Mouse (Mus musculus) heart, embryonic 16.5 days (tissue): Measurements from ENCODE around the gene Rufy2. TPM values are rescaled to one million over a fixed set of nuclear protein-coding genes. Genes with fewer than 3 reads are reported as not detected.

Source experiments
- ATAC-seq: fragments of 200-750 bp; cut with Nextera tagmentation; replicated peaks from 2 replicates; pipeline ENCODE4 v1.8.0; 2017; ENCODE audit warnings: moderate number of reproducible peaks; ENCODE audit not compliant: insufficient read depth, low FRiP score; ENCODE audit errors: extremely low read depth
- H3K27ac ChIP-seq: fragments of 300-500 bp; sonication (generic); 2 replicates; pipeline ENCODE4 v1.5.1; 2014; ENCODE audit warnings: mild to moderate bottlenecking, low read length, control low read depth, moderate library complexity
- H3K27me3 ChIP-seq: fragments of 300-500 bp; sonication (generic); 2 replicates; pipeline ENCODE4 v1.6.1; 2014; ENCODE audit warnings: low read length, mixed read lengths; ENCODE audit not compliant: control insufficient read depth, insufficient read depth
- H3K36me3 ChIP-seq: fragments of 300-500 bp; sonication (generic); 2 replicates; pipeline ENCODE4 v1.6.1; 2014; ENCODE audit not compliant: control insufficient read depth, insufficient read depth
- H3K4me1 ChIP-seq: fragments of 300-500 bp; sonication (generic); 2 replicates; pipeline ENCODE4 v1.6.1; 2014; ENCODE audit warnings: low read length, mixed read lengths; ENCODE audit not compliant: control insufficient read depth, insufficient read depth
- H3K4me2 ChIP-seq: fragments of 300-500 bp; sonication (generic); 2 replicates; pipeline ENCODE4 v1.6.1; 2014; ENCODE audit warnings: low read depth, mild to moderate bottlenecking, control low read depth, low read length
- H3K4me3 ChIP-seq: fragments of 300-500 bp; sonication (generic); 2 replicates; pipeline ENCODE4 v1.5.1; 2014; ENCODE audit warnings: mild to moderate bottlenecking, control low read depth, low read length
- H3K9ac ChIP-seq: fragments of 300-500 bp; sonication (generic); 2 replicates; pipeline ENCODE4 v1.6.1; 2014; ENCODE audit warnings: low read length, control low read depth
- H3K9me3 ChIP-seq: fragments of 300-500 bp; sonication (generic); replicated peaks from 2 replicates; pipeline ENCODE4 v1.6.1; 2016; ENCODE audit warnings: low read length; ENCODE audit not compliant: control insufficient read depth
- WGBS: fragments of 180-500 bp; shearing (Covaris S2); extraction: QIAGEN DNeasy Blood & Tissue Kit; methylation state at CpG from one replicate; pipeline ENCODE4 v1.1.7; 2014; 5-methylcytosine and 5-hydroxymethylcytosine counted together
- polyA plus RNA-seq: library from polyadenylated mRNA; unstranded; fragments of >200 nt; fragmentation: Nextera tagmentation; extraction: Ambion mirVana; gene quantifications from 2 replicates; pipeline ENCODE4 v1.2.1, GENCODE M21; 2015

The Rufy2 gene
- polyA plus RNA-seq, 1 experiment from 2014 or later, result 16.5 TPM

DNA sequence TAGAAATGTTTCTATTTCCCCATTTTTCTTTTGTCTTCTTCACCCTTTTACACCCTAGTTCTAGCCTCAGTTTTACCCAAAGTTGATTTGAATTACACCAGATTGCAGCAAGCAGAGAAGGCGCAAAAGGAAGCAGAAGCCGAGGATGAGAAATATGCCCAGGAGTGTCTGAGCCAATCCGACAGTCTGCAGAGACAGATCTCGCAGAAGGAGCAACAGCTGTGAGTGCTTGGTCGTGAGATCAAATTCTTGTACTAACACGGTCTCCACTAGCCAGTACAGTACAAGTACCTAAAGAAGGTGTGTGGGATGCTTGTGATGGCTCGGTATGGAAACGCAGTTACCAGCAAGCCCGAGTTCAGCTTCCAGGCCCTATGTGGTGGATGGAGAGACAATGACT is 24.5 kb downstream of the Rufy2 start:
- no peak for ATAC-seq
- H3K36me3 ChIP-seq, result peaks cover 51% of the 10 kb centered on the region
- no peak overlapping the region for H3K4me3 ChIP-seq
- WGBS, result 86% methylated on average over 9 of the region's 9 CpGs
- H3K4me1 ChIP-seq, result no peaks in the 10 kb centered on the region
- H3K27me3 ChIP-seq, result no peaks in the 10 kb centered on the region
- no peak overlapping the region for H3K27ac ChIP-seq
- no peak overlapping the region for H3K9ac ChIP-seq
- H3K4me2 ChIP-seq, result no peak overlapping the region
- H3K9me3 ChIP-seq, result no peaks in the 10 kb centered on the region

- Histone ChIP-seq H3K4me2 (no peak overlapping the region), H3K36me3 (peaks cover 53% of the 10 kb centered on the region), H3K27ac (no peak overlapping the region), H3K9me3 (no peaks in the 10 kb centered on the region), H3K9ac (no peak overlapping the region), H3K4me1 (no peaks in the 10 kb centered on the region), H3K4me3 (no peak overlapping the region), H3K27me3 (no peaks in the 10 kb centered on the region)
- no peak for ATAC-seq
- 66% methylated on average over 3 of the region's 3 CpGs for WGBS
Observed at GRCm38 (mm10) chr10:63008193-63008592, 28.2 kb downstream of the Rufy2 start.

GRCm38 (mm10) chr10:63010268-63010667 is 30.2 kb downstream of the Rufy2 start:
- no peak overlapping the region for H3K27ac ChIP-seq
- no peak overlapping the region for H3K4me3 ChIP-seq
- no peaks in the 10 kb centered on the region for H3K27me3 ChIP-seq
- WGBS, result 83% methylated on average over 4 of the region's 4 CpGs
- H3K4me1 ChIP-seq, result no peaks in the 10 kb centered on the region
- no peak overlapping the region for H3K9ac ChIP-seq
- no peak for ATAC-seq
- H3K36me3 ChIP-seq, result peaks cover 55% of the 10 kb centered on the region
- H3K4me2 ChIP-seq, result no peak overlapping the region
- no peaks in the 10 kb centered on the region for H3K9me3 ChIP-seq

- H3K4me3 ChIP-seq, result no peak overlapping the region
- no peaks in the 10 kb centered on the region for H3K27me3 ChIP-seq
- no peaks in the 10 kb centered on the region for H3K4me1 ChIP-seq
- no peaks in the 10 kb centered on the region for H3K9me3 ChIP-seq
- no peak overlapping the region for H3K9ac ChIP-seq
- WGBS, result 89% methylated on average over 6 of the region's 6 CpGs
- H3K36me3 ChIP-seq, result peaks cover 59% of the 10 kb centered on the region
- H3K27ac ChIP-seq, result no peak overlapping the region
- H3K4me2 ChIP-seq, result no peak overlapping the region
- ATAC-seq, result no peak
Observed at GRCm38 (mm10) chr10:63011556-63011955, 31.5 kb downstream of the Rufy2 start.

DNA sequence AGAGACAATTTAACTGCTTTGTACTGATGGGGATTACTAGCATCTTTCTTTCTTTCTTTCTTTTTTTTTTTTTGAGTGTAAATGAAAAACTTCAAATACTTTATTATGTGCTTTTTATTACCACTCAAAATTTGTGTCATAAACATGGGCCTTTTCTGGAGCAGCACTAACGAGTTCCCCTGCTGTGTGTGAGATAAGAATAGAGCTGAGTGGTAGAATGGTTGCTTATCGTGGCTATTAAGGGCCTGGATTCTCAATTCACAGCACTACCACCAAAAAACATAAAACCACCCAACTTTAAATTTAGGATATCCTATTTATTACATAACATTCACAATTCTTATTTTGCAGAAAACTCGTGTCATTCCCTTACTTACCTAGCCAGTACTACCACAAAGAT is 33.5 kb downstream of the Rufy2 start:
- ATAC-seq, result no peak
- Histone ChIP-seq H3K27me3 (no peaks in the 10 kb centered on the region), H3K4me2 (no peak overlapping the region), H3K36me3 (peaks cover 57% of the 10 kb centered on the region), H3K9me3 (no peaks in the 10 kb centered on the region), H3K27ac (no peak overlapping the region), H3K9ac (no peak overlapping the region), H3K4me1 (no peaks in the 10 kb centered on the region), H3K4me3 (no peak overlapping the region)
- 61% methylated on average over 3 of the region's 3 CpGs for WGBS

DNA sequence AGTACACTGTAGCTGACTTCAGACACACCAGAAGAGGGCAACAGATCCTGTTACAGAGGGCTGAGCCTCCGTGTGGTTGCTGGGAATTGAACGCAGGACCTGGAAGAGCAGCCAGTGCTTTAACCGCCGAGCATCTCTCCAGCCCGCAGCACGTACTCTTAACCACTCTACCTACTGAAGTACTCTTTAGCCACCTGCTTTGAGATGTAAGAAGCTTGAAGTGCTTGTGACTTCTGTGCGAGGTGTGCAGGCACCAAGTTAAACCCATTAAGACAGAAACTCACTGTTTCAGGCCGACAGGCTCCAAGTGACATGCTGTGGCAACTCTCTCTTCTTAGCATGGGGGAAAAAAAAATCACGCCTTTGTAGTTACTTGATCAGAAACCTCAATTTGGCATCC is 34.1 kb downstream of the Rufy2 start:
- peaks cover 54% of the 10 kb centered on the region for H3K36me3 ChIP-seq
- 89% methylated on average over 9 of the region's 9 CpGs for WGBS
- no peak for ATAC-seq

GRCm38 (mm10) chr10:63019304-63019703 is 39.3 kb downstream of the Rufy2 start:
- no peak for ATAC-seq
- Histone ChIP-seq H3K9ac (no peak overlapping the region), H3K36me3 (peaks cover 20% of the 10 kb centered on the region), H3K4me3 (no peak overlapping the region), H3K27me3 (no peaks in the 10 kb centered on the region), H3K27ac (no peak overlapping the region), H3K4me1 (peaks cover 19% of the 10 kb centered on the region), H3K4me2 (no peak overlapping the region), H3K9me3 (no peaks in the 10 kb centered on the region)
- 87% methylated on average over 6 of the region's 6 CpGs for WGBS

More for the DNA sequence above, 34.1 kb downstream of the Rufy2 start:
- Histone ChIP-seq H3K27me3 (no peaks in the 10 kb centered on the region), H3K4me2 (no peak overlapping the region), H3K4me1 (peaks cover 3% of the 10 kb centered on the region; the same call in 1 of the 2 replicates), H3K4me3 (no peak overlapping the region), H3K27ac (no peak overlapping the region), H3K9me3 (no peaks in the 10 kb centered on the region), H3K9ac (no peak overlapping the region)

DNA sequence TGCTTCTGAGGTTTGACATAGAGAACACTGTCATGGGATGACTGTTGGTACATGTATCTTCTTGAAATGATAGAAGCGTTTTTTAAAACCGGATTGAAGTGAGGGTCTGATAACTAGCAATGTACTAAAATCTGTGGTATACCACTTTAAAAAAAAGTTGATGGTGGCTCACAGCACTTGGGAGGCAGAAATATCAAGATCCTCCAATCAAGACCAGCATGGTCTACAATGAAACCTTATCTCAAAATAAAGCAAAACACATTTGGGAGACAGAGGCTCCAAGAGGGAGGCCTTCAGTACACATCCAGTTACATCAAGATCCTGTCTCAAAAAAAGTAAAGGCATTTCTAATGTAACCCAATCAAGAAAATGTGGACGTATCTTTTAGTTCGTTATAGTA is 41.7 kb downstream of the Rufy2 start:
- Histone ChIP-seq H3K4me2 (peak overlapping the region; percentile 74), H3K4me1 (peaks cover 29% of the 10 kb centered on the region), H3K27me3 (no peaks in the 10 kb centered on the region), H3K36me3 (peaks cover 7% of the 10 kb centered on the region), H3K27ac (no peak overlapping the region; the same call in 1 of the 2 replicates), H3K4me3 (peak overlapping the region; percentile 98), H3K9me3 (no peaks in the 10 kb centered on the region), H3K9ac (peak overlapping the region; percentile 100)
- whole genome bisulfite sequencing, result 30% methylated on average over 4 of the region's 4 CpGs
- no peak for ATAC-seq

GRCm38 (mm10) chr10:63022541-63023120 is 42.6 kb downstream of the Rufy2 start:
- peak overlapping the region; percentile 74 for H3K4me2 ChIP-seq
- WGBS, result under 1% methylated on average over 27 of the region's 27 CpGs
- peak overlapping the region; percentile 98 for H3K4me3 ChIP-seq
- H3K27me3 ChIP-seq, result no peaks in the 10 kb centered on the region
- ATAC-seq, result no peak
- H3K27ac ChIP-seq, result peak overlapping the region; percentile 99
- no peaks in the 10 kb centered on the region for H3K9me3 ChIP-seq
- no peaks in the 10 kb centered on the region for H3K36me3 ChIP-seq
- H3K9ac ChIP-seq, result peak overlapping the region; percentile 100
- H3K4me1 ChIP-seq, result peaks cover 29% of the 10 kb centered on the region
